Mouse (Mus musculus): ENCODE results near the gene Strip1. TPM values are rescaled to one million over a fixed set of nuclear protein-coding genes. Genes with fewer than 3 reads are reported as not detected.

Gene Strip1
- polyA plus RNA-seq, 3 experiments from 2014 or later, result 11.1 to 20.6 (median 15.6) TPM

- no peak for ATAC-seq
Observed at GRCm38 (mm10) chr3:107591612-107592011, 39.9 kb downstream of the Strip1 start.

- ATAC-seq, result no peak
Observed at GRCm38 (mm10) chr3:107586504-107586903, 45.0 kb downstream of the Strip1 start.

GRCm38 (mm10) chr3:107583893-107584292 is 47.6 kb downstream of the Strip1 start:
- ATAC-seq, result no peak

GRCm38 (mm10) chr3:107582875-107583767 is 48.4 kb downstream of the Strip1 start:
- ATAC-seq, result no peak

GRCm38 (mm10) chr3:107582130-107582874 is 49.2 kb downstream of the Strip1 start:
- ATAC-seq, result no peak

- ATAC-seq, result no peak
Observed at GRCm38 (mm10) chr3:107581103-107582010, 50.1 kb downstream of the Strip1 start.

- ATAC-seq, result no peak
Observed at GRCm38 (mm10) chr3:107579466-107579865, 52.0 kb downstream of the Strip1 start.

- no peak for ATAC-seq
Observed at GRCm38 (mm10) chr3:107577810-107578390, 53.6 kb downstream of the Strip1 start.

- ATAC-seq, result no peak
Observed at GRCm38 (mm10) chr3:107576807-107577206, 54.7 kb downstream of the Strip1 start.

GRCm38 (mm10) chr3:107571205-107571604 is 60.3 kb downstream of the Strip1 start:
- ATAC-seq, result no peak

- ATAC-seq, result no peak
Observed at GRCm38 (mm10) chr3:107568721-107569120, 62.8 kb downstream of the Strip1 start.

- no peak for ATAC-seq
Observed at GRCm38 (mm10) chr3:107567766-107568165, 63.7 kb downstream of the Strip1 start.

- no peak for ATAC-seq
Observed at GRCm38 (mm10) chr3:107565331-107565730, 66.2 kb downstream of the Strip1 start.

- ATAC-seq, result no peak
Observed at GRCm38 (mm10) chr3:107563880-107564279, 67.6 kb downstream of the Strip1 start.

- no peak for ATAC-seq
Observed at GRCm38 (mm10) chr3:107562591-107562990, 68.9 kb downstream of the Strip1 start.

Other genes starting within 250 kb of the Strip1 start
- gene Kcnc4, start 172.1 kb downstream of the Strip1 start, polyA plus RNA-seq (2017; shearing (Covaris generic)), result not detected
- gene Slc6a17, start 113.7 kb downstream of the Strip1 start, polyA plus RNA-seq (2017; shearing (Covaris generic)), result not detected
- not detected for gene Ubl4b, start 76.6 kb downstream of the Strip1 start, polyA plus RNA-seq (2017; shearing (Covaris generic))
- not detected for gene Alx3, start 36.7 kb downstream of the Strip1 start, polyA plus RNA-seq (2017; shearing (Covaris generic))
- gene Gm10961, start 372 bp downstream of the Strip1 start, polyA plus RNA-seq (2017; shearing (Covaris generic)), result not detected
- gene Ahcyl1, start 64.9 kb upstream of the Strip1 start, polyA plus RNA-seq (2017; shearing (Covaris generic)), result 10 to 100 TPM; 17.5 to 22.8 (median 19.6) TPM
- 10 to 100 TPM; 15.5 to 53.7 (median 20.5) TPM for gene Csf1, start 128.8 kb upstream of the Strip1 start, polyA plus RNA-seq (2017; shearing (Covaris generic))
- not detected for gene Eps8l3, start 245.5 kb upstream of the Strip1 start, polyA plus RNA-seq (2017; shearing (Covaris generic))